Mouse (Mus musculus) stomach, embryonic 16.5 days (tissue): Measurements from ENCODE around the gene Gm21897. TPM values are rescaled to one million over a fixed set of nuclear protein-coding genes. Genes with fewer than 3 reads are reported as not detected.
"Not testable (repeated sequence)": the region's sequence is repeated elsewhere in the genome, so short reads cannot be mapped to it uniquely, and the experiment has no call there.

Source experiments
- ATAC-seq: fragments of 200-750 bp; cut with Nextera tagmentation; 2 replicates; pipeline ENCODE4 v1.8.0; 2017; ENCODE audit warnings: moderate number of reproducible peaks, moderate TSS enrichment; ENCODE audit not compliant: insufficient read depth, low FRiP score
- H3K27ac ChIP-seq: fragments of 300-500 bp; sonication (generic); 2 replicates; pipeline ENCODE4 v1.5.1; 2014; ENCODE audit warnings: low read length
- H3K27me3 ChIP-seq: fragments of 300-500 bp; sonication (generic); 2 replicates; pipeline ENCODE4 v1.6.1; 2014; ENCODE audit warnings: low read length, control low read depth, mixed read lengths; ENCODE audit not compliant: control insufficient read depth, insufficient read depth
- H3K36me3 ChIP-seq: fragments of 300-500 bp; sonication (generic); 2 replicates; pipeline ENCODE4 v1.6.1; 2014; ENCODE audit warnings: low read length; ENCODE audit not compliant: control insufficient read depth, insufficient read depth
- H3K4me1 ChIP-seq: fragments of 300-500 bp; sonication (generic); 2 replicates; pipeline ENCODE4 v1.6.1; 2014; ENCODE audit warnings: low read length, control low read depth, mixed read lengths; ENCODE audit not compliant: control insufficient read depth, insufficient read depth
- H3K4me2 ChIP-seq: fragments of 300-500 bp; sonication (generic); 2 replicates; pipeline ENCODE4 v1.6.1; 2014; ENCODE audit warnings: low read depth, low read length, mixed read lengths
- H3K4me3 ChIP-seq: fragments of 300-500 bp; sonication (generic); replicated peaks from 2 replicates; pipeline ENCODE4 v1.5.1; 2014; ENCODE audit warnings: mild to moderate bottlenecking, low read length
- H3K9ac ChIP-seq: fragments of 300-500 bp; sonication (generic); 2 replicates; pipeline ENCODE4 v1.6.1; 2014; ENCODE audit warnings: low read length
- H3K9me3 ChIP-seq: fragments of 300-500 bp; sonication (generic); replicated peaks from 2 replicates; pipeline ENCODE4 v1.6.1; 2016; ENCODE audit warnings: low read length, control low read depth; ENCODE audit not compliant: control insufficient read depth
- WGBS: fragments of 180-500 bp; shearing (Covaris S2); extraction: QIAGEN DNeasy Blood & Tissue Kit; methylation state at CpG from one replicate; pipeline ENCODE4 v1.1.7; 2014; 5-methylcytosine and 5-hydroxymethylcytosine counted together
- polyA plus RNA-seq: library from polyadenylated mRNA; unstranded; fragments of >200 nt; fragmentation: Nextera tagmentation; extraction: Ambion mirVana; gene quantifications from 2 replicates; pipeline ENCODE4 v1.2.1, GENCODE M21; 2015

The Gm21897 gene
- polyA plus RNA-seq, result not detected in 2 replicates

DNA sequence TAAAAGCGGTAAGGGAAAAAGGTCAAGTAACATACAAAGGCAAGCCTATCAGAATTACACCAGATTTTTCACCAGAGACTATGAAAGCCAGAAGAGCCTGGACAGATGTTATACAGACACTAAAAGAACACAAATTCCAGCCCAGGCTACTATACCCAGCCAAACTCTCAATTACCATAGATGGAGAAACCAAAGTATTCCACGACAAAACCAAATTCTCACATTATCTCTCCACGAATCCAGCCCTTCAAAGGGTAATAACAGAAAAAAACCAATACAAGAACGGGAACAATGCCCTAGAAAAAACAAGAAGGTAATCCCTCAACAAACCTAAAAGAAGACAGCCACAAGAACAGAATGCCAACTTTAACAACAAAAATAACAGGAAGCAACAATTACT lies at the start of gene Gm21897:
Gene Gm21897, plus strand, starts transcription at position 301 of the 400 bp plus-strand sequence.
- ATAC-seq, result not testable (repeated sequence)
- WGBS, result no CpG with 5 or more reads among the region's 4 CpGs

DNA sequence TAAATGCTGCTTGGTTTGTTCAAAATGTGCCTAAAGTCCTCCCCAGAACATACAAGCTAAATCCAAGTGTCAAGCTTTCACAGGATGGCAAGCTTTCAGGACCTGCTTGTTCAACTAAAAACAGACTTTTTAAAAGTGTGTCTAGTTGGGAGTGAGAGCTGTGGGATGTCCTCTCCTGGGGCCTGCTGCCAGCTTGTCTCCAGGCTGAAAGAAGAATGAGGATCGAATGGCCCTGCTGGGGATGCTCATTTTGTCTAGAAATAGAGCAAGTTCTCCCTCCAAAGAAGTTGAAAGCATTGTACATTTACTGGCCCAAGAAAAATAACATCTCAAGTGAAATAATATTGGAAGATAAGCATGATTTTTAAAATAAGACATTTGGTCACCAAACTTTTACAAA lies 45.0 kb upstream of the Gm21897 start:
- no peak overlapping the region for H3K9ac ChIP-seq
- WGBS, result 44% methylated on average over 1 of the region's 1 CpGs

More for the DNA sequence above, at the start of gene Gm21897:
- not testable (repeated sequence) for H3K27ac ChIP-seq, H3K4me2 ChIP-seq, H3K9me3 ChIP-seq, H3K4me1 ChIP-seq, H3K36me3 ChIP-seq, H3K9ac ChIP-seq, H3K27me3 ChIP-seq, H3K4me3 ChIP-seq

DNA sequence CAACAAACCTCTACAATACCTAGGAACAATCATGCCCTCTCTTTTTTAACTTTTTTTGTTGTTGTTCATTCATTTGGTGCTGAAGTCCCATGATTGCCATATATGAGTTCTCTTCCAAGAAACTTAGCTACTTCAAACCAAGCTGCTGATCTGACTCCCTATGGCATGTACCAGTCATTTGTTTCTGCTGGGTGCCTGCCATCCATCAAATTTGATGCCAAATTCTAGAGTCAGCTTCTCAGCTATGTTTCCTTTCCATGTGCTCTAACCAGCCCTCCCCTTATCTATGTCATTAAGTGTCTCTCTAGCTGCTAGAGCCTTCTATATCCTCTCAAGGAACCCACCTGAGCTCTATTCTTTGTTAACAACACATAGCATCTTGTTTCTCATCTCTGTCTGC lies 39.8 kb upstream of the Gm21897 start:
- Histone ChIP-seq H3K36me3 (no peaks in the 10 kb centered on the region), H3K27ac (no peak overlapping the region), H3K9ac (no peak overlapping the region), H3K4me1 (no peaks in the 10 kb centered on the region), H3K4me3 (no peak overlapping the region), H3K27me3 (no peaks in the 10 kb centered on the region), H3K9me3 (no peaks in the 10 kb centered on the region), H3K4me2 (no peak overlapping the region)
- ATAC-seq, result no peak

More for the DNA sequence above, 45.0 kb upstream of the Gm21897 start:
- Histone ChIP-seq H3K4me1 (no peaks in the 10 kb centered on the region), H3K4me2 (no peak overlapping the region), H3K27me3 (no peaks in the 10 kb centered on the region), H3K36me3 (no peaks in the 10 kb centered on the region), H3K4me3 (no peak overlapping the region), H3K27ac (no peak overlapping the region), H3K9me3 (no peaks in the 10 kb centered on the region)
- no peak for ATAC-seq

DNA sequence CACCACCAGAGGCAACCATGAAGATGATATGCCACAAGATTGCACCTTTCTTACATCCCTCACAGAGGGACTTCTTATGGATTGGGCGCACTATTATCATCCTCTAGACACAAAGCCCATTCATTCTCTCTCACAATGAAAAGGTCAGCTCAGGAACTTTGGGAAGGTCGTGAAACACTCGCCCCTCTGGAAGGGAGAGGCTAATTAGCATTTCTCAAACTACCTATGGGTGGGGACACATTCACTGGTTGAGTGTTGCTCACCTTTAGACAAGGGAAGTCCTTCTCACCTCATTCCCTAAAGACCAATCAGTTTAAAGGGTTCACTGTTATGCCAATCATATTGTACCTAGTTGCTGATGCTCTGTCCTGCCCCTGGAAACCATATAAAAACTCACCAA lies 24.2 kb upstream of the Gm21897 start:
- ATAC-seq, result no peak
- no peaks in the 10 kb centered on the region for H3K27me3 ChIP-seq
- no peak overlapping the region for H3K9ac ChIP-seq
- no peak overlapping the region for H3K4me3 ChIP-seq
- H3K4me2 ChIP-seq, result no peak overlapping the region
- H3K36me3 ChIP-seq, result no peaks in the 10 kb centered on the region
- no peaks in the 10 kb centered on the region for H3K4me1 ChIP-seq
- H3K9me3 ChIP-seq, result no peaks in the 10 kb centered on the region
- no peak overlapping the region for H3K27ac ChIP-seq
- WGBS, result 66% methylated on average over 3 of the region's 3 CpGs

DNA sequence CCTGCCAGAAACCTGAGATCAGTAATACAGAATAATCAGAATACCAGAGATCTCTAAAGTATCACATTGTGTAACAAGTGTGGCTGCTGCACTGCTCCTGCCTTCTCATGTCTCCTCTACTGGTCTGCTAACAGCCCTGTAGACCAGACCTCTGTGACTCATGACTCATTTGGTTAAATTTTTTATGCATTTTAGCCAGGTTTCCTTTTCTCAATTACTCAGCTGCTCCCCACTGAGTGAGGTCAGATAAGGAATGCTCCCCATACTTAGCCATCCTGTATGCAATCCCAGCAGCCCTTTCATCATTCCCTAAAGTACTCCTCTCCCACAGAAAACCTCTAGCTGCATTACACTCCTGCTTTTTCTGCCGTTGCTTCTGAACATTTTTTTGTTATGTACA lies 23.0 kb upstream of the Gm21897 start:
- Histone ChIP-seq H3K4me1 (no peaks in the 10 kb centered on the region), H3K27me3 (no peaks in the 10 kb centered on the region), H3K9me3 (no peaks in the 10 kb centered on the region), H3K4me3 (no peak overlapping the region), H3K9ac (no peak overlapping the region), H3K27ac (no peak overlapping the region), H3K36me3 (no peaks in the 10 kb centered on the region), H3K4me2 (no peak overlapping the region)
- no peak for ATAC-seq
- 59% methylated on average over 1 of the region's 1 CpGs for WGBS

DNA sequence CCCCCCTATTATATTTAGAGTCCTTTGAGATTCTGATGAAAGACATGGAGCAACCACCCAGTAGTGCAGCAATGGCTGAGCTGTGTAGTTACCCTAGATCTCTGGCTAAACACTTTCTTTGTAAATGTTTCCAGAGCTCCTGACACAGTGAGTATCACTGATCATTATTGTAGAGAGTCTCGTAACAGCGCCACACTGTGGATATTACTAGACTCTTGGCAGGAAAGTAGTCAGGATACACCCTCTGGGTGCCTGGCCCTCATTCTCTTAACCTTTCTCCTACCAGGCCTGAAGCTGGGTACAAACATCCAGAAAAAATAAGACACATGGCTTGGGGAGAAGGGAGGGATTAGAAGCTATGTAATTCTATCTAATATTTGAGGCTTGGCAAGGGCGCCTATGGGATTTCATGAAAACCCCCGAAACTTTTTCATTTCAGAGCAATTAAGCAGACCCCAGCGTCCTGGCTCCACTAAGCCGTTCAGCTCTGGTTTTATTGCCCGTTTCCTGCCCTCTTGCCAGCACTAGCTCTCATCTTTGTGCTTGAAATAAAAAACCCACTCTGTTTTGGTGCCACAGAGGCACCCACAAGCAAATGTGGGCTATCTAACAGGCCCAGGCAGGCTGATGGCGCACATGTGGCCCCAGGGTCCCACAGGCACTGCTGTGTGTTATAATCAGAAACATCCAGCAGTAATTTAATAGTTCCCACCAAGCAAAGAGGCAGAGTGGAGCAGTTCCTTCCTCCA lies 22.2 kb upstream of the Gm21897 start:
- no peaks in the 10 kb centered on the region for H3K27me3 ChIP-seq
- no peak overlapping the region for H3K4me2 ChIP-seq
- H3K27ac ChIP-seq, result no peak overlapping the region
- H3K9me3 ChIP-seq, result no peaks in the 10 kb centered on the region
- ATAC-seq, result no peak
- WGBS, result 65% methylated on average over 8 of the region's 8 CpGs
- H3K4me3 ChIP-seq, result no peak overlapping the region
- no peaks in the 10 kb centered on the region for H3K36me3 ChIP-seq
- no peaks in the 10 kb centered on the region for H3K4me1 ChIP-seq
- H3K9ac ChIP-seq, result no peak overlapping the region

DNA sequence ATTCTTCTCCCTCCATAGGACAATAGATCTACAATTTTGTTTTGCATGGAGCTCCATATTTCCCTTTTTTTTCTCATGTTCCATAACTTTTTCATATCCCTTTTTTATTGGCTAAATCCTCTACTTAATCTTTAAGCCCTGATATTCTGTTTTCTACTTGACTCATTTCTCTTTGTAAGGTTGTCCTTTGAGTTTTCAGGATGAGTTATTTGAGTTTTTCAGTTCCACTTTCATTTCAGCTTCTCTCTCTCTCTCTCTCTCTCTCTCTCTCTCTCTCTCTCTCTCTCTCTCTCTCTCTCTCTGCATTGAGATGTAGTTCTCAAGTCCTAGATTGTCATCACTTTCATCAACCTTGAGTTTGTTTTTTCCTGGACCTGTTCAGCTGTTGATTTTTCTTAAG lies 17.3 kb downstream of the Gm21897 start:
- H3K4me2 ChIP-seq, result no peak overlapping the region
- no peaks in the 10 kb centered on the region for H3K9me3 ChIP-seq
- ATAC-seq, result no peak
- no peaks in the 10 kb centered on the region for H3K4me1 ChIP-seq
- no peak overlapping the region for H3K9ac ChIP-seq
- H3K36me3 ChIP-seq, result no peaks in the 10 kb centered on the region
- H3K4me3 ChIP-seq, result no peak overlapping the region
- no peaks in the 10 kb centered on the region for H3K27me3 ChIP-seq
- no peak overlapping the region for H3K27ac ChIP-seq

DNA sequence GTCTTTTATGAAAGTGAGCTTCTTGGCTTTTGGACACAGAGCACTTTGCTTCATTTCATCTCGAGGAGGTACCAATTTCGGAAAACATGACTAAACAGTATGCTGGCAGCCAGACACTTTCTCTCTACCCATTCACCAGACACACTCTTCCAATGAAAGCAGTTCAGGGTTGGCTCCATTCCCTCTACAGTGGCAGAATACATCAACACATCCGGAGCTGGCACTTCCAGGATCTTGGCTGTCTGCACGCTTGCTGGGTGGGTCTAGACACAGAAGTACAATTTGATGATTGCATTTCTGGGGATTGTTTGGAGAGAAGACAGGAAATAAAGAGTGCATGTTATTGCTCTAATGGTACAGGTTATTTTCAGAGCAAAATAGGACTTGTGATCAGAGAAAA lies 21.8 kb downstream of the Gm21897 start:
- WGBS, result 74% methylated on average over 4 of the region's 4 CpGs

DNA sequence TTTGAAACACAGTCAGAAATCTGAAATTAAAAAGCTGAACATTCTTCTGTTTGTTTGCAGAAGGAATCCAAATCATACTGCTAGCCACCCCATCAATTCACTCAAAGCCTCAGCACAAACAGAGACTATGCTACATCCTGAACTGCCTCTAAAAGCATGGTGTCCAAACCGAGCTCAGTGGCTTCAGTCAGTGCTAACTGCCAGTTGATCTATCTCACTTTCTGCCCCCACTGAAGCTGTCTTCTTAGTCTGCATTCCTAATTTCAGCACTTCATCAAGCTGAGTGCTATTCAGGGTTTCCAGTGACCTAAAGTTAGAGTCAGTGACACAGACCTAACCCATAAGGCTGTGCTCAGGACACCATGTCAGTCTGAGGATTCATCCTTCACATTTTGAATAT lies 28.8 kb downstream of the Gm21897 start:
- no peak overlapping the region for H3K4me2 ChIP-seq
- H3K9ac ChIP-seq, result no peak overlapping the region
- H3K27me3 ChIP-seq, result no peaks in the 10 kb centered on the region
- no peaks in the 10 kb centered on the region for H3K4me1 ChIP-seq
- no peak overlapping the region for H3K27ac ChIP-seq
- H3K36me3 ChIP-seq, result no peaks in the 10 kb centered on the region
- H3K9me3 ChIP-seq, result no peaks in the 10 kb centered on the region
- ATAC-seq, result no peak
- WGBS, result 49% methylated on average over 1 of the region's 1 CpGs
- H3K4me3 ChIP-seq, result no peak overlapping the region

More for the DNA sequence above, 21.8 kb downstream of the Gm21897 start:
- H3K4me3 ChIP-seq, result no peak overlapping the region
- H3K9ac ChIP-seq, result no peak overlapping the region
- no peaks in the 10 kb centered on the region for H3K4me1 ChIP-seq
- H3K36me3 ChIP-seq, result no peaks in the 10 kb centered on the region
- no peak overlapping the region for H3K27ac ChIP-seq
- H3K4me2 ChIP-seq, result no peak overlapping the region
- H3K27me3 ChIP-seq, result no peaks in the 10 kb centered on the region
- H3K9me3 ChIP-seq, result no peaks in the 10 kb centered on the region
- ATAC-seq, result no peak
